Mouse (Mus musculus) small intestine, adult 2 months (tissue): ENCODE measurements around the gene Abca3.

Experiments used
- CTCF ChIP-seq: fragments of 200-500 bp; IDR thresholded peaks from 2 replicates; pipeline ENCODE4 v1.5.1; 2012; ENCODE audit warnings: low read depth, mild to moderate bottlenecking, control low read depth, inconsistent platforms, low read length, moderate library complexity, mixed read lengths; ENCODE audit not compliant: insufficient replicate concordance, insufficient read length; ENCODE audit errors: extremely low read depth
- POLR2A ChIP-seq: fragments of 200-500 bp; IDR thresholded peaks from 2 replicates; pipeline ENCODE4 v1.6.1; 2012; ENCODE audit warnings: low read depth, mild to moderate bottlenecking, control low read depth, inconsistent platforms, low read length, moderate library complexity

GRCm38 (mm10) chr17:24429201-24429983 is 77.6 kb downstream of the Abca3 start:
- TF ChIP-seq POLR2A (no peak), CTCF (no peak)
